Mouse (Mus musculus) ovary, adult 18-20 months (tissue): ENCODE measurements at regions not wholly inside any gene's neighbourhood (a gene's known extent, or its start where the extent isn't known, plus 50 kb on each side); places are given as distances from the start of the nearest gene placed in this dataset.

Experiments
- DNase-seq: peaks from one replicate; pipeline ENCODE4 v3.0.0; 2022; ENCODE audit warnings: low spot score, mixed read lengths

DNA sequence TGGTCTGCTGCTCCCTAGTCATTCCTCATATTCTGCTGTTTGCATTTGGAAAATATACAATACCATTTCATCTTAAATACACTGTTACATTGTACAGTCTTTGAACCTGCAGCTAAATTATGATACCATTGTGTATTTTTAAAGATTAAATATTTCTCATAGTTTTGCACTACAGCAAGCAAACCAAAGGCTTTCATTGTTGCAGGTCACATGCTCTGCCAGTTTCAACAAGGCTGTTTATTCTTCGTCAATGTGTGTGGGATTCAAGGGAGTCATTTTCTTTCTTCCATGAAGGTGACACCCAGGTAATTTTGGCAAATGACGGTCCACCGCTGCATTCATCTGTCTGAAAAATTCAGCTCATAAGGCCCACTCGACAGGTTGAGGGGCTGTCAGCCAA is 200.9 kb upstream of the Lrig1 start:
- DNase-seq: no peak

DNA sequence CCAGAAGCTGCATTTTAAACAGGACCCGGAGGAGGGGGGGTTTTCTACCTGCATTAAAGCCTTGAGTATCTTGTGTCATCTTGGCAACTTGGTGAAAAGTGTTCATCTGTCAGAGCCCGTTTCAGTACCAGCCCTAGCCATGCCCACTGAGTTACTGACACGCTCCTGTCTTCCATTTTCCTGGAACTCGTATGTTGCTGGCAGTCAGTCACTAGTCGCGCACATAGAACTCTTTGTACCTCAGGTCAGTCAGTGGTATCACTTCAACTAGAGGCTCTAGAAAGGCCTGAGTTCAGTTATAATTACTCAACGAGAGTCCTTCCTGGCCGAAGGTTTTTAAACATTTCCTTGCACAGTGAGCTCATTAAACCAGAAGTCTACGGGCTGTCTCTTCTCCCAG is 198.9 kb upstream of the Lrig1 start:
- no peak for DNase-seq

DNA sequence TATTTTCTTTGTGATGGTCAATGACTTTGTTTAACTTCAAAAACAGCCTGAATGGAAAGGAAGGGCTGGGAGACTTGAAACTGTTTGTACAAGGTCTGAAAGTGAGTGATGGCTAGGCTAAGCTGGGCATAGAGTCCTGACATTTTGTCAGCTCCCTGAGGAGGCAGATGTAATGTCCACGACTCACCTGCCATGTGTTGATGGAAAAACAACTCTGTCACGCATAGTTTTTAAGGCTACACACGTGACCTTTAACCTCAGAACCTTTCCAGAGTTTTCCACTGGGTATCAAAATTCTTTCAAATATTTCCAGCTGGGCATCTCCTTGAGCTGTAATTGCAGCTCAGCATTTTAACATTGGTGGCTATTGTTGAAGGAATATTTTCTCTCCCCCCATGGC is 190.2 kb upstream of the Lrig1 start:
- no peak for DNase-seq

DNA sequence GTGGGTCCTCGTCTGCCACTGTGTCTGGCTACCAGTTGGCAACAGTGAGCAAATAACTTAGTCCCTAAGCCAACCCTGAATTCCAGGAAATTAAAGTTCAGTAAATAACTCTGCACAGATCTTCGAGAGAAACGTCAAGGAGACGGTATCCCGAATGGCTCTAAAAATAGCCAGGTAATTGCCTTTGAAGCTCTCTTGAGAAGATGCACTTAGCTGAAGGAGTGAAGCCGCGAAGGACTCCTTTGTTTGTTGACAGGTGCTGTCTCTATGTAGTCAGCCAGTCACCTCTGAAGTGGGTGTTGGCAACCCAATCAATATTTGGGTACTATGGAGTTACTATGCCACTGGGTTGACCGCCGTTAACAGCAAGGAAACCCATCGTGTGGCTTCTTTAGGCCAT is 189.3 kb upstream of the Lrig1 start:
- no peak for DNase-seq

DNA sequence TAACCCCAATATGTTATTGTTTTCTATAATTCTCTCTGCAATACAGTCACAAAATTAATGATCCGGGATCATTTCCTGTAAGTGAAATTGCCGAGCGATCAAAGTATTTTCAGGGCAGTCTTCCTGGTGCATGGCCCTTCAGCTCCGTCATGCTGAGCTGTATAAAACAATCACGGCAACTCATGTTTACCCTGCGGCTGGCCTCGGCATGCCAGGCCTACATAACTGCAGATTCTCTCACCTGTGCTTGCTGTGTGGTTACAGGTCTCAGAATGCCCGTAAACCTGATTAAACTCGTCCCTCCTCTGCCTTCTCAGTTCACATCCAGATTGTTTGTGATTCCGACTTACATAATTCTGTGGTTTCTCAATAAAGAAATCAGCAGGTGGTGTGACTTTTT is 181.2 kb upstream of the Lrig1 start:
- DNase-seq: no peak

DNA sequence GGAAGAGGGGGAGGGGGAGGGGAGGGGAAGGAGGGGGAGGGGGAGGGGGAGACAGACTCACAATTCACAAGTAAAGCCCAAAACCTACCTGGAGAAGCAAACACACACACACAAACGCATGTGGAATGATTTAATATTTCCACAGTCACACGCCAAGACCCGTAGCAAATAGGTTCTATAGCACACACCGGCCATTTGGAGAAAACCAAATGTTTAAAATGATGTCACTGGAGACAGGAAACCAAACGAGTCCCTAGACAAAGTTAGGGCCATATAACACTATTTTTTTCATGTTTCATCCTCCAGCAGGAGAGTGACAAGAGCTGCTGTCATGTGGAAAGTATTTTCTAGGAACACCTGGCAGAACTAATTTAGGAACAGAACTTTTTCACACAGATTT is 175.9 kb upstream of the Lrig1 start:
- DNase-seq: no peak

DNA sequence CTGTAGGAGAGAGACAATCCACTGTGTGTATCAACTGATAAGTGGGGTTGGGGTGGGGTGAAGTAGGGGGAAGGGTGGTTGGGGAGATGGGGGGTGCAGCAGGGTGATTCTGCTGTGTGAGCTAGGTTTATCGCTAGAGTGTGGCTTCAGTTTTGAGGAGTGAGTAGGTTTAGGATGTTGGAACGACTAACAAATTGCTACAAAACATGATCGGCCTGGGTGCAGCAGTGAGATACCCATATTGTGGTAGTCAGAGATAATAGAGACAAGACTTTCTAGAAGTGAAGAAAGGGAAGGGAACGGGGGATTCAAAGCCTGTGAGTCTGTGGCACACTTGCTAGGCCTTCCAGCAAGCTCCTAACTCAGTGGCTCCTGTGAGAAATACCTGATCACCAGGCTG is 175.1 kb upstream of the Lrig1 start:
- DNase-seq: no peak

DNA sequence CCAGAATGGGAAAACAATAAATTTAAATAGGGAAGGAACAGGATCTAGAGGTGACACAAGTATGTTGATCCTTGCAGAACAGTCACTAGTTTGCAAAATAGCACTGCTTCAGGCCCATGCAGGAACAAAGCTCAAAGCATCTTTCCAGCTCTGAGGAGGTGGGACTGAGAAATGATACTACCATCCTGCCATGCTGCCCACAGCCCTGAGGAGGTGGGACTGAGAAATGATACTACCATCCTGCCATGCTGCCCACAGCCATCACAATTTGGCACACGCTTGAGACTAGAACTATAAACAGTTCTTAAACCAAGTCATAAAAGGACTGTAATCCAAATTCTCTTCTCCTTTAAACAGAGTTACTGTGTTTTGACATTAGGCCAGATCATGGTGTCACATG is 174.5 kb upstream of the Lrig1 start:
- DNase-seq: no peak

DNA sequence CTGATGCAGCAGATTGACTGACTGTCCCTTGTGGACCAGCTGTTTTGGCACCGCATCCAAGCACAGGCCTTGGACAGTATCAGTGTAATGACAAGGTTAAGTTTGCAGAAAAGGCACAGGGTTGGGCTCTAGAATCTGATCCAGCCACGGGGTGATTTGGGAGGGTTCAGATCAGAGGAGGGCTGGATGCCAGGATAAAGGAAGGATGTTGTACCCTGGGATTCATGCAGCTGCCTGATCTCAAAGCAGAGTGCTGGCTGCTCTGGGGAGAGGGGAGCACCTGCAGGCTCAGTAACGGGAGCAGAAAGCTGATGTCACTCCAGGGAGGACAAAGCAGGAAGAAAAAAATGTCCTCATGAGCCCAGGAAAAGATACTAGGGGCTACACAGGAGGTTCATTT is 168.0 kb upstream of the Lrig1 start:
- peak; percentile 28 for DNase-seq

DNA sequence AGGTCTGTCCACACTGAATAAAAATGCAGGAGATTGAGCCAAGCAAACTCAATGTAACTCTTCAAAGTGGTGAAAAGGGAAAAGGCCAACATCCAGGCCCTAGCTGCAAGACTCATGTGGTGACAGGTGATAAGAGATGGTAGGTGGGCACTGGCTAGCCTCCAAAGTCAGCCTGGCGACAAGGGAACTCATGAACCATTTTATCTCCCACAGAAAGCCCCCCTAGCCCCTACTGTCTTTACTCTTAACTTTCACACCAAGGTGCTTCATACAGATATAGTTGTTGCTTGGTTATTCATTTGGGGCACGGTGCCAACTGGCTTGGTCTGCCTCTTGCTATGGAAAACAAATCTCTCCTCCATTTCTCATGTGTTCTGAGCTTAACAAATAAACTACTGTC is 165.5 kb upstream of the Lrig1 start:
- no peak for DNase-seq

DNA sequence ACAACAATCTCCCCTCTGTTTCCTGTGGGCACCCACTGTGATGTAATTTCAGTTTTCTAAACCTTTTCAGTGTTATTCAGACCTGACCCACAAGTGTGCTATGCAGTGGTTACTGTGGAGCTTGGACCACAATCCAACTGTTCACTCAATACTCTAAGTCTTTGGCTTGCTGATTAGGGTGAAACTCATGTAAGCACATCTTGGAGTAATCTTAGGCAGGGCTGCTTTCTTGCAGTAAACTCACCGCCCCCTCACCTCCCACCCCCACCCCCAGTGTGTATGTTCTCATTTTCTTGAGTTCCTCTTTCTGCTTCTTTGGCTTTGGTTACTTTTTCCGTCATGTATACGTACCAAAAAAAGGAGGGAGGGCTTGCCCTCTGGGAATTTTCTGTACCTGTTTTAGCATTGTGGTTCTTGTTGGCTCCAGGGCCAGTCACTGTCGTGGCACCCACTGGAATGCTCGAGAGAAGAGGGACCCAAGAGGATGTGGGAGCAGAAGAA is 158.2 kb upstream of the Lrig1 start:
- no peak for DNase-seq

DNA sequence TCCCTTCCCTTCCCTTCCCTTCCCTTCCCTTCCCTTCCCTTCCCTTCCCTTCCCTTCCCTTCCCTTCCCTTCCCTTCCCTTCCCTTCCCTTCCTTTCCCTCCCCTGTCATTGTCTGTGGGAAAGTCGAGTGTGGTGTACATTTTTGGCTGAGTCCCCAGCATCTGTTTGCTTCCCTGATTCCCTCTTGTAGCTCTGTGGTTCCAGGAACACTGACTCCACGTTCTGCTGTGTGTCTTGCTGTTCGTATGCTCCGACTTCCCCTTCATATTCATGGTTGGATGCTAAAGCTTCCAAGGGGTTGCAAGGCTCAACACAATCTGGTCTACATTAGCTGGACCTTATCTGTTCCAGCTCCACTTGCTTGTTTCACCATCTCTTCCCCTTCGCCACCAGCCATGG is 150.2 kb upstream of the Lrig1 start:
- DNase-seq: no peak

DNA sequence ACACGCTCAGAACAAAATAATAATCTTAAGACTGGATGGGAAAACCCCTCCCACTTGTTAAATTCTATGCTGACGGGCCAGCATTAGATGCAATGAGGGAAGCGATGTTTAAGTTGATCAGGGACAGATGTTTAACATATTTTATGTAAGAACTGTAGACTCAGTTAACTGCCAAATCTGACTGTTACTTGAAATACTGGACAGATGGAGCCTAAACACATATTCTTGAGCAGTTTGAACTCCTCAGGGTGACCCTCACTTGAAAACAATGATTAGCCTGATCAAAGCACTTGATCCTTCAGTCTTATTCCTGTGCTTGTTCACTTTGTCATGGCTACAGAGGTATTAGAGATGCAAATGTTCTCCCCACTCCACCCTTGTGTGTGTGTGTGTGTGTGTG is 149.6 kb upstream of the Lrig1 start:
- DNase-seq: no peak

DNA sequence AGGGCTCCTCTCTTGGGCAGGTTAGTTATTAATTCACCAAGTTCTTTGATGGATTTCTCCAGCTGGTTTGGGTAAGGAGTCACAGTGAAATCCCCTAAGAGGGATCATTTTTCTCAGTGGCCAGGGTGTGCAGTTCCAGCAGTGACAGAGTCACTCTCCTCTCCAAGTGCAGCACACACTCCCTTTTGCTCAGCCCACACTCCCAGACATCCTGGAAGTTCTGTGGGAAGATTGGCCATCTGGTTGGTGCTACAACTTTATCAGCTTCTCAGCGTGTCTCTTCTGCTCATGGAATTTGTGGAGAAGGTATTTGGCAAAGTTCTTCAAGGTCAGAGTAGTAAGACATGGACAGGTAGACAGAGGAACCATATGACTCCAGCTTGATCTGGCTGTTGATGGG is 148.5 kb upstream of the Lrig1 start:
- no peak for DNase-seq

DNA sequence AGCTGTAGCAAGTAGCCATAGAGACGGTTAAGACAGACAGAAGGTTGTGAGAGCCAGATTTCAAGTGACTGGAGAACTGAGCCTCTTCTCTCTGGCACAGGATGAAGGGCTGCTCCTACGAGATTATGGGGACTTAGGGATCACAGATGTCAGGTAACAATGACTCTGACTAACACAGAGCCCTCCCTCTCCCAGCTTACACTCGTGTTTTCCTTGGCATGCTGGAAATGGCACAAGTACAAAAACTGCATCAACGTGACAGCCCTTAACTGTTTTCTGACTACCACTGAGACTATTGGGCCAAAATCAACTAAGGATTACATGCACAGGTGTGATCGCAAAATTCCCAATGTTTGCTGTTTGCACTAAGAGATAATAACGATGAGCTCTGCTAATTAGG is 145.9 kb upstream of the Lrig1 start:
- DNase-seq: no peak

DNA sequence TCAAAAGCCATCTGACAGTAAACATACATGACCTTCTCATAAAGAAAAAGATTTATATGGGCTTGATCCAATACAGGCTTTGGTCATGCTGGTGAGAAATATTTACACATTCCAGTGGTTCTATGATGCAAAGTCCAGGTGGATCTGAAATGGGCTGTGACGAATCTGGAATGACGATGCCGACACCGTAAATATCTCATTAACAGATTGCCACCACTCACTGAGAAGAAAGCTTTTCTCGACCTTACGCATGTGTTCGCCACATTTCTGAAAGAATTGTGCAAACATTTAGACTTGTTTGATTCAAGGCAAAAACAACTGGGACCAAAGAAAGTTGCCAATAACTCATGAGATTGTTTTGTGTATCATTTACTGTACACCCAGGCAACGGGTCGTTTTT is 142.9 kb upstream of the Lrig1 start:
- DNase-seq: no peak

DNA sequence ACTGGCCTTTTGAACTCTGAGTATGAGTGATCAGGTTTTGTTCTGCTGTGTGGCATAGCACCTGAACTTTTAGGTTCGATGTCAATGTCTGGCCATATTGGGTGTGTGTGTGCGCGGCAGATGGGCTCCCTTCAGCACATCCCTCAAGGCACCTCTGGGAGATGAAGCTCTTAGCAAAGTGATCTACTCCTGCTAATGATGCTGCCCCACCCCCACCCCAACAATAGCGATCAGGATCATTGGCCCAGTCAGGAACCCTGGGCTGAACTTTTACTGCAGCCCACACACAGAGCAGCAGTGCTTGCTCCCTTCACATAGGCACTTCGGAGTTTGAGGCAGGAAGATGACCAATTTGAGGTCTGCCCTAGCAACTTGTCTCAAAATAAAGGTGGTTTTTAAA is 141.9 kb upstream of the Lrig1 start:
- DNase-seq: no peak

DNA sequence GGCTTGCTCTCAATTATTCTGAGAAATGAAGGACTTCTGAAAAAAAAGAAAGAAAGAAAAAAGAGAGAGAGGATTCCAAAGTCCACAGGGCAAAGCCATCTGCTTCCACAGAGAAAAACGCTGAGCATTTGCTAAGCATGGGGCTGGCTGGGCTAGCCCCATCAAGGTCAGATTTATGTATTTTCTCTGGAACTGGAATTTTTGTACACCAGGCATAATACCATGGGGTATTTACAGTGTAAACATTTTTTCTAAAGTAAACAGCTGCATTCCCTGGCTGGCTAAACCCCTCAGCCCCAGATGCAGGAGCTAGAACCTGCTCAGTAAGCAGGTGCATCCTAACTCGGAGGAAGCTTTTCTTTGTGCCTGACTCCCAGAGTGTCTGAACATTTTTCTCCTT is 135.8 kb upstream of the Lrig1 start:
- DNase-seq: no peak

DNA sequence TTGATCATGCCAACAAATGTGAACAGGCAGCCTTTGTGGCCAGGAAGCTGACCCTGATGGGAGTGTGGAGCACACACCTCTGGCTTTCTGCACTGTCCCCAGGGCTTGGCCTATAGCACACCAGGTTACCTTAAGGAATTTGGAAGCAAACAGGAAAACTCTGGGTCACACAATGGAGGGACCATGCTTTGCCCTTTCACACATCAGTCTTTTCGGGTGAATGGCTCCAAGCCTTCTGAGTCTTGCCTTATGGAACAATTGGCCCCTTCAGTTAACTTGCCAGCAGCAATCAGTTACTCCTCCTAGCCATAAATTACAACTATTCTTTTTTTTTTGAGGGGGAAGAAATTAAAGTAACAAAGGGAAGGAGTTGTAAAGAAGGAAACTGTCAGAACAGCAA is 134.6 kb upstream of the Lrig1 start:
- DNase-seq: peak; percentile 5

DNA sequence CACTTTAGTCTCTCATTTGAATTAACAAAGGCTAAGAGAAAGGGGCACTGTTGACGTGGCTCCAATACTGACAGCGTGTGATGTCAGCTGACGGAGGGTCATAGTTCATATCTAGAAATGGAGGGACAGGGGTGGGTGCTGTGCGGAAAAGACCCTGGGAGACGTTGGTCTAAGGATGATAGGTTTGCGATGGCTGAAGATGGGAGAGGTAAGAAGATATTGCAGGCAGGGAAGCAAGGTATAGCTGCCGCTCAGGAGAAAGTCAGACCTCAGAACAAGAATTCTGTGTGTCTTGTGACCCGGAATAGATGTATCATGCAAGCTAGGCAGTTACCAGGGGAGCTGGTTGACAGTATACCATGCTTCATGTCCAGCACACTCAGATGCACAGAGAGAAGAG is 130.8 kb upstream of the Lrig1 start:
- DNase-seq: no peak

DNA sequence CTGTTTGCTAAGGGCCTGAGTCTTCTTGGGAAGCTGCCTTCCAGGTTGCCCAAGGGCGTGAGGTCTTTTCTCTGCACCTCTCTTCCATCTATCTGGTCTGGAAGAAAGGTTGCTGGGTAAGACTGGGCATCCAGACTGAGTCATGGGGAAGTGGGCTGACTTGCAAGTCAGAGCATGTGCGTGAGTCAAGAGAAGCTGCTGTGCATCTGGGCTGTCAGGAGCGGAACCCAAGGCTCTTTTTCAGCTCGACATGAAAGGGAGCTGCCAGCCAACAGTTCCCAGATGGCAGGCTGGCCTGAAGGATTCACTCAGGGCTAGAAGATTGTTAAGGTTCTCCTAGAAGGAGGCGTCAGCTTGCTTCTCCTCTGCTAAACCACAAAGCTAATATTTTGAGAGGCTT is 129.3 kb upstream of the Lrig1 start:
- DNase-seq: no peak

DNA sequence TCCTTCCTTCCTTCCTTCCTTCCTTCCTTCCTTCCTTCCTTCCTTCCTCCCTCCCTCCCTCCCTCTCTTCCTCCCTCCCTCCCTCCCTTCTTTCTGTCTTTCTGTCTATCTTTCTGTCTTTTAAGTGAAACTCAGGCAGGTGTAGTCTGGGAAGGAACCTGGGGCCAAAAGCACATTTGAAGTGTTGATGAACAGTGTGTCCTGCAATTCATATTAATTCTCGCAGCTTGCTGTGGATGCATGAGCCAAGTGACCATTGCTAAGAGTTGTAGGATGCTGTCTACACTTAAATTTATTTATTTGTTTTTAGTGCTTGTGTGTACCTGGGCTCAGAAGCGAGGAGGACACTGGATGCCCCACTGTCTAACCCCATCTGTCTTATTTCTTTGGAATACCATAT is 126.7 kb upstream of the Lrig1 start:
- DNase-seq: no peak

DNA sequence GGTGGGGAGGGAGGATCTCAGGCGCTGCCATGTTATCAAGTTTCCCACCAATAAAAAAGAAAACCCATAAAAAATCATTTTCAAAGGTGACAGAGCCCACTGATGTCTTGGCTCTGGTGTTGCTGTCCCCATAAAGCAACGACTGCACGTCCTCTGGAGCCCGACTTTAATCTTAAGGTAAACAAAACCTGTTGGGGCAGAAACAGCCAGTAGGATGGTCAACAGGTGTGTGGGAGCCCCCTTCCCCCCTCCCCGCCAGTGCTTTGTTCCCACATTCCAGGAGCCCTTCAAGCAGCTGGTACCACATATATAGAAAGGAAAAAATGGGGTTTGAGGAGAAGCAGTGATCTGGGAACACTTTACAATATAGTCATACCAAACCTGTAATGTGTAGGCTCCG is 118.3 kb upstream of the Lrig1 start:
- DNase-seq: no peak

DNA sequence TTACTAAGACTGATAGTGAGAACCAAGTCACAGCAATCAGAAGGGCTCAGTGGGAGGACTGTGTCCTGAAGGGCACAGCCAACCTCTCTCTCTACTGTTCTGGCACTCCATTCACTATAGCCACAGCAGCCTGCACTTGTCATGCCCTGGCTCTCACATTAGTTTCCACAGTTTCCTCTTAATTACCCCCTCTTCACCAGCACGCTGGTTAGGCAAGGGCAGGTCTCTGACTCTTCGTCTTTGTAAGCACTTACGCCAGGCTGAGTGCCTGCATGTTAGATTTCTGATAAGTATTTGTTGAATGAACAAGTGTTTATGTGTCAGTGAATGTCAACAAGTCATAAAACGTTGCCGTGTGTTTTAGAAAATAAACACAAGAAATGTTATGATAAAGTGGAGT is 116.2 kb upstream of the Lrig1 start:
- no peak for DNase-seq

DNA sequence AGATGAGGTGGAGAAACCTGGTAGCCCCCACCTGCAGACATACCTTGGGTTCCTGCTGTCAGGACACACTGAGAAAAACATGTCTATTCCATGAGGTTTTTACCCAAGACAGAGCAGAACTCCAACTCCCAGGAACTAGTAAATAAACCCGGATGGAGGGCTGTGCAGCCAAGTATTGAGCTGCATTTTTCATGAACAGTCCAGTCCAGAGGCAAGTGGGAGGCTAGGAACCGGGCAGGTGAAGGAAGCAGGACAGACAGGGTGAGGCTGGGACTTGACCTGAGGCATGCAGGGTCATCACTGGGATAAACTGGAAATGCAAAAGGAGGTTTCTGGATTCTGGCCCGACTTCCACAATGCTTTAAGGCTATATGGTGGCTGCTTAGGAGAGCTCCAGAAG is 114.8 kb upstream of the Lrig1 start:
- DNase-seq: no peak
